Mouse (Mus musculus) small intestine, adult 2 months (tissue): ENCODE data around the gene Fam20b. TPM values are rescaled to one million over a fixed set of nuclear protein-coding genes. Genes with fewer than 3 reads are reported as not detected.

Experiments
- H3K27ac ChIP-seq: fragments of 200-500 bp; 2 replicates; pipeline ENCODE4 v1.5.1; 2012; ENCODE audit warnings: low read depth, low read length, control low read depth, inconsistent platforms; ENCODE audit not compliant: insufficient read depth
- H3K27me3 ChIP-seq: fragments of 200-500 bp; 2 replicates; pipeline ENCODE4 v1.6.1; 2012; ENCODE audit warnings: mild to moderate bottlenecking, moderate library complexity, low read length, inconsistent platforms; ENCODE audit not compliant: control insufficient read depth, insufficient read depth
- H3K36me3 ChIP-seq: fragments of 200-500 bp; 2 replicates; pipeline ENCODE4 v1.6.1; 2012; ENCODE audit warnings: mild to moderate bottlenecking, low read length, control low read depth, inconsistent platforms; ENCODE audit not compliant: control insufficient read depth, insufficient read depth
- H3K4me1 ChIP-seq: fragments of 200-500 bp; 2 replicates; pipeline ENCODE4 v1.6.1; 2012; ENCODE audit warnings: low read length, inconsistent platforms, mixed read lengths; ENCODE audit not compliant: control insufficient read depth, insufficient read depth, insufficient read length
- H3K4me3 ChIP-seq: fragments of 200-500 bp; 2 replicates; pipeline ENCODE4 v1.5.1; 2012; ENCODE audit warnings: low read depth, mild to moderate bottlenecking, control low read depth, inconsistent platforms, low read length, moderate library complexity
- CTCF ChIP-seq: fragments of 200-500 bp; IDR thresholded peaks from 2 replicates; pipeline ENCODE4 v1.5.1; 2012; ENCODE audit warnings: low read depth, mild to moderate bottlenecking, control low read depth, inconsistent platforms, low read length, moderate library complexity, mixed read lengths; ENCODE audit not compliant: insufficient replicate concordance, insufficient read length; ENCODE audit errors: extremely low read depth
- POLR2A ChIP-seq: fragments of 200-500 bp; IDR thresholded peaks from 2 replicates; pipeline ENCODE4 v1.6.1; 2012; ENCODE audit warnings: low read depth, mild to moderate bottlenecking, control low read depth, inconsistent platforms, low read length, moderate library complexity
- WGBS: fragments of 180-500 bp; shearing (Covaris S2); methylation state at CpG from one replicate; pipeline ENCODE4 v1.1.7; 2018; 5-methylcytosine and 5-hydroxymethylcytosine counted together
- polyA plus RNA-seq: library from polyadenylated mRNA; depleted of rRNA; stranded (reverse); fragments of >200 nt; gene quantifications from 2 replicates; pipeline ENCODE4 v1.2.3, GENCODE M21; 2012

Fam20b gene
- polyA plus RNA-seq, 1 experiment, result 25.7 TPM

DNA sequence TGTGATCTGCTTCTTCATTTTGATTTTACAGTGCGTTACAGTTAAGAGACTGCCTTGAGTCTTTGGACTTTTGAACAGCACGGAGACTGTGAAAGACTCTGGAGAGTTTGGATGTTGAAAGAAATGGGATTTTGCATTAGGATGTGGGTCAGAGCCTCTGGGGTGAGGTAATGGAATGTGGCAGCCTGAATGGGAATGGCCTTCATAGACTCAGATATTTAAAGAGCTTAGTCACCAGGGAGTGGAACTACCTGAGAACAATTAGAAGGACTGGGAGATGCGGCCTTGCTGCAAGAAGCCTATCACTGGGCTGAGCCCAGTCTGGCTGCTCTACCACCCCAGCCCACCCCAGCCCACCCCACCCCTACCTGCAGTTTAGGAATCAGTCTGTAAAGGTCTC lies 41.7 kb downstream of the Fam20b start:
- peaks cover 20% of the 10 kb centered on the region for H3K36me3 ChIP-seq
- no peak overlapping the region for H3K27ac ChIP-seq
- no peak overlapping the region for H3K4me3 ChIP-seq
- no peaks in the 10 kb centered on the region for H3K27me3 ChIP-seq
- H3K4me1 ChIP-seq, result 0 out of 2 replicates have a peak, but pooled peaks cover 2% of the 10 kb centered on the region
- TF ChIP-seq POLR2A (no peak), CTCF (no peak)
- 91% methylated on average over 3 of the region's 3 CpGs for WGBS

DNA sequence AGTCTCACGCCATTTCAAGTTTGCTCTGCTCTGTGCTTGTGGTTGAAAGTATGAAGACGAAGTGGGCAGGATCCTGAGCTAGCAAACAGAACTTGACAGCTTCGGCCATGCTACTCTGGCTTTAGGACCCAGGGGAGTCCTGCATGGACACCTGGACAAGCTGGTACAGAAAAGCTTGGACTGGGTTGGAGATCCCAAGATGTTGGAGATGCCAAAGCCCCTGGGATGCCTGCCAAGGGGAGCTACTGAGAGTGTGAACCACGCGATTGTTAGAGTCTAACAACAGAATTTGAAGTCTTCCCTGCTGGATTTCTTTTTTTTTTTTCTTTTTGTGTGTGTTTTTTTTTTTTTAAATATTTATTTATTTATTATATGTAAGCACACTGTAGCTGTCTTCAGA lies 42.3 kb downstream of the Fam20b start:
- 66% methylated on average over 5 of the region's 5 CpGs for WGBS
- no peak overlapping the region for H3K27ac ChIP-seq
- no peaks in the 10 kb centered on the region for H3K27me3 ChIP-seq
- no peak for TF ChIP-seq CTCF
- TF ChIP-seq POLR2A, result no peak
- H3K4me3 ChIP-seq, result no peak overlapping the region
- H3K36me3 ChIP-seq, result peaks cover 20% of the 10 kb centered on the region
- 0 out of 2 replicates have a peak, but pooled peaks cover 2% of the 10 kb centered on the region for H3K4me1 ChIP-seq

DNA sequence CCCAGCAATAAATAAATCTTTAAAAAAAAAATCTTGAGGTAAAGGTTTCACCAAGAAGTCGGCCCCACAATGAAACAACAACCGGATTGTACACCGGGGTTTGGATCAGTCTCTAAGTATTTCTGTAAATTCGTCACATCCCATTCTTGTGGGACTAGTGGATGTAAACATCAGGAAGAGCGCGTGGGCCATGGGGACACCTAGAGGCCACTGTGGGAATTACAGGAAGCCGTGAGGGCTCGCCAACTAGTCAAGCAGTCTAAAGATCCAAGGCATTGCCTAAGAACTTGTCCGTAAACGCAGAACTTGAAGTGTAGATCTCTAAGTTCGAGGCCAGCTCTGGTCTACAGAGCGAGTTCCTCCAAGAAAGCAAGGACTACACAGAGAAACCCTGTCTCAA lies 42.7 kb downstream of the Fam20b start:
- WGBS, result 31% methylated on average over 12 of the region's 12 CpGs

DNA sequence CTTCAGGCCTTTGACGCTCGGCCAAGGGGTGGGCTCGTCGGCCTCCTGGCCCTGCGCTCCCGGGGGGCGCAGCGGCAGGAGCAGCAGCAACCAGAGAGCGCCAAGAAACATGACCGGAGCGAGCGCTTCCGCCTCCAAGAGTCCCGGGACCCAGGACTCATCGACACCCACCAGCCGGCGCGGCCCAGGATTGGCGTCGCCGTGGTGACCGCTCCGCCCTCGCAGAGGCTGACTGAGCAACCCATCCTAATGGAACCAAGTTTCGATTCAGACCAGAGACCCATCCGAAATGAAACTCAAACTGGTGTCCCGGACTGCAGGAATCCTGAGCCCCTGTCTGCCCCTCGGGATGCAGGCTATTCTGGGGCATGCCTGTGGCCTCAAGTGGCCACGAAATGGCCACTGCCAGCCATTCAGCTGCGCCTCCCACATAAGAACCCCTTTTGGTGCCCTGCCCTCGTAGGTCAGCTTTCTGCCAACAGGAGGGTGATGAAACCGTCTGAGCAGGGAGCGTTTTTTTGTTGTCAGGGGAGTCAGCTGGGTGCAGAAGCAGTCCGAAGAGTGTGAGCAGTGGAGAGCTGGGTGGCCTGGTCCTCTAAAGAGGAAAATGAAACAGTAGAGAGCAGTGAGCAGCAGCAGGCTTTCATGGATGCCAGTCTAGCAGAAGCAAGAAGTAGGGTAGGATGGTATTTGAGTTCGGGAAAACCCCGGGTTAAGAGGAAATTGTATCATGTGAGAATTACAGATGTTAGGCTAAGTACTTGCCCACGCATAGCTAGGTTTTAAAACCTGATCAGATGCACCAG lies 44.5 kb downstream of the Fam20b start, which contains the start of gene Tor3a:
Gene Tor3a (minus strand): TSS at position 162 of the 806 bp plus-strand sequence.
- H3K27ac ChIP-seq, result peak within 1 kb of the TSS; percentile 46
- H3K27me3 ChIP-seq, result no peaks in the 10 kb centered on the region

More for the DNA sequence above, 42.7 kb downstream of the Fam20b start:
- Histone ChIP-seq H3K4me1 (0 out of 2 replicates have a peak, but pooled peaks cover 2% of the 10 kb centered on the region), H3K27ac (no peak overlapping the region), H3K4me3 (no peak overlapping the region), H3K27me3 (no peaks in the 10 kb centered on the region), H3K36me3 (peaks cover 17% of the 10 kb centered on the region)
- TF ChIP-seq POLR2A (no peak), CTCF (peak; percentile 85; the same call in 1 of the 2 replicates)

DNA sequence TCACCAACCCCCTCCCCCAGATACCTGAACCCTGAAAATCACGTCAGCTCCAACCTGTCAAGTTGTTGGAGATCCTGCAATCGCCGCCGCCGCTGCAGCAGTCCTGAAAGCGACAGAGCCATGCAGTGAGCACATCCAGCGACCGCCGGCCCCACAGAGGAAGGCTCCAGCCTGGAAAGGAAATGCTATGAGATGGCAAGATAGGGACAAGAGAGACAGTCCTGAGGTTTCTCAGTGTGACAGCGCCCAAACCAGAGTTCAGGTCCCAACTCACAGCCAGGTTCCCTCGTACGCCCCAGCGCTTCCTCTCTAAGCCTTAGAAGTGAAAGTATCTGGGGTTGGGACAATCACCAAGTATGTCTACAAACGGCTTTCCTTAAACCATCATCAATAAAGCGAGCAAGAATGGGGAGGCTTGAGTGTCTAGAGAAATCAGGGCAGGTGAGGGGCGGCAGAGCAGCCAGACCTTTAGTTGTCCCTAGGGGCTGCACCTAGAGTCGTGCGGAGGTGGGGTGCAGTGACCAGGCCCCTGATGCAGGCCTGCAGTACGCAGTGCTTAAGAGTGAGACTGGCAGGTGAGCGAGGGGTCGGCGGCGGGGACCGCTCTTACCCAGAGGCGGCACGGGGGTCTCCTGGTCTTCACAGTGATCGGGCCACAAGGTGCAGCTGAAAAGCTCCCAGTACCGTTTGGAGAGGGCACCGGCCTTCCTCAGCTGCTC lies 45.3 kb downstream of the Fam20b start:
- WGBS, result 1% methylated on average over 29 of the region's 29 CpGs
- H3K27me3 ChIP-seq, result no peaks in the 10 kb centered on the region
- H3K36me3 ChIP-seq, result no peaks in the 10 kb centered on the region; the same call in 1 of the 2 replicates
- peak overlapping the region; percentile 44 for H3K27ac ChIP-seq
- H3K4me3 ChIP-seq, result peak overlapping the region; percentile 68
- no peak for TF ChIP-seq POLR2A
- peak; percentile 11; the same call in 1 of the 2 replicates for TF ChIP-seq CTCF
- peaks cover 10% of the 10 kb centered on the region for H3K4me1 ChIP-seq

More for the DNA sequence above, 44.5 kb downstream of the Fam20b start, which contains the start of gene Tor3a:
- H3K36me3 ChIP-seq, result peaks cover 4% of the 10 kb centered on the region; the same call in 1 of the 2 replicates
- peaks cover 4% of the 10 kb centered on the region; the same call in 1 of the 2 replicates for H3K4me1 ChIP-seq
- TF ChIP-seq CTCF, result no peak
- no peak for TF ChIP-seq POLR2A
- 4% methylated on average over 37 of the region's 37 CpGs for WGBS
- H3K4me3 ChIP-seq, result peak within 1 kb of the TSS; percentile 68

DNA sequence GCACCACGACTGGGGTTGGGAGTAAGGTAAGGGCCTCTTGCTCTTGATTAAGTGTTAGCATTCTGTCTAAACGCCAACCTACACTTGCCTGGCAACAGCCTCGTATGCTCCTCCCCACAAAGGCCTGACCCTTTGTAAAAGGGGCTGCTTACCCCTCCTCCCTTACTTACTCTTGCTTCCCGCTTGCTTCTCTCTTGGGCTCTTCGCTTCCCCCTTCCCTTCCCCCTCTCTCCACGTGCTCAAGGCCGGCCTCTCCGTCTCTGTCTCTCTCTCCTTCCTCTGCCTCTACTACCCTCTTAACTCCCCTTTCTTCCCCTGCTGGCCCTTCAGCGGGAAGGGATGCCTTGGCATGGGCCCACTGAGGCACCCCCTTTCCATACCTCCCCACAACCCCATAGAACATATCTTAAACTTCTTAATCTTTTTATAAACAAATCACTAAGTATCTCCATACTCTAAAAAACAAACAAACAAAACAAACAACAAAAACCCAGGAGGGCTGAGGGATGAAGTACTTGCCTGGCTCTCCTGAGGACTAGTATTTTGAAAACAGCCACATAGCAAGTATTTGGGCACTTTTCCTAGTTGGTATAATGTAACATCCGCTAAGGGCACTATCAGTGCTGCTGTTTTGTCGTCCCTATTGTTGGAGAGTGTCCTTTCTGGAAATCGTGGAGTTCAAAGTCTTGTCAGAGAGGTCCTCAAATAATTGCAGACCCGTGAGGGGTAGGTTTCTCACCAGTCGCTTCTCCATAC lies 46.0 kb downstream of the Fam20b start:
- Histone ChIP-seq H3K4me3 (peak overlapping the region; percentile 68), H3K27me3 (no peaks in the 10 kb centered on the region), H3K36me3 (no peaks in the 10 kb centered on the region), H3K27ac (peak overlapping the region; percentile 44; the same call in 1 of the 2 replicates), H3K4me1 (peaks cover 16% of the 10 kb centered on the region)
- no peak for TF ChIP-seq CTCF
- TF ChIP-seq POLR2A, result no peak
- WGBS, result 46% methylated on average over 14 of the region's 14 CpGs
